Mouse (Mus musculus): ENCODE results near the gene Lmf1.

Lmf1 gene

DNA sequence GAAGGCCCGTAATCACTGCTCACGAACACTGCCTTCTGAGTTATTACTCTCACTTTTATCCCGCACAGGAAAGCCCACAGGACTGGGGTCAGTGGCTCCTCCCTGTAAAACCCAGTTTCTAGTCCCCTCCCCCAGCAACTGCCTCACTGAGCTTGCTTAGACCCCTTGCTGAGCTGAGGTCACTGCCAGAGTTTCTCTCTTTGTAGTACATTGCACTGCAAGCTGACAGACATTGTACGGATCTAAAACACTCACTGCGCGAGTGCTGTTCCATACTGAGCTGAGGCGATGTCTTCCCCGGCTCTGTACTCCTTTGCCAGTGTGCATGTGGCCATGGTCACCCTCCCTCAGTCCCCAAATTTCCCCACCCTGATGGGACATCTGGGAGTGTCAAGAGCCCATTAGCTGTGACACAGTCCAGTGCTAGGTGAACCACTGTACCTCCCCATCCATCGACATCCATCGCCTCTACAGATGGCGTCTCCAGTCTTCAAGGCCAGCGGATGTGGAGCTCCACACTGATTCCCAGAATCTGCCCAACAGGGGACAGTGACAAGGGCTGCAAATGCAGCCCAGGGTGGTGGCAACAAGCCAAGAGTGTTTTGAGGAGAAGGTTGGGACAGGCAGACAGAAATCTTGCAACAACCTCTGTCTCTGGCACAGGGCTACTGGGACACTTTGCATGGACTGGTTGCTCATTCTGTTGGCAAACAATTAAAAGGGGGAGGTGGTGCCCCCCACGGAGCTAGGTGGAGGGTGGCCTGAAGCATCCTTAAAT lies 64.8 kb downstream of the Lmf1 start:
- DNase-seq, result no peak

DNA sequence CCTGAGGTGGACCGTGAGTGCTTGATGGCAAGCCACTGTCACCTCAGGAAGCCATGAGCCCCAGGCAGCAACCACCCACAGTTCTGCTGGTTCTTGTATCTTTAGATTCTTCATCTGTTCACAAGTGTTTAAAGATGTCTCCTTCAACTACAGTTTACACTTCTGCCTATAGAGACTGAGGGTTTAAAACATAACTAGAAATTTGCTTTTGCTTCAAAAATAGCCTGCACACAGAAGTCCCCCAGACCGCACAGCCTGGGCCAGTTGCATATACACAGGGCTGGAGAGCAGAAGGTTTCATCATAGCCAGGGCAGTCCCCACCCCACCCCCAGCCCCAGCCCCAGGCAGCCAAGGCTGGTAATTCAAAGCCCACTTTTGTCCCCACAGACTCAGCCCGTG lies 65.9 kb downstream of the Lmf1 start:
- DNase-seq, result no peak

DNA sequence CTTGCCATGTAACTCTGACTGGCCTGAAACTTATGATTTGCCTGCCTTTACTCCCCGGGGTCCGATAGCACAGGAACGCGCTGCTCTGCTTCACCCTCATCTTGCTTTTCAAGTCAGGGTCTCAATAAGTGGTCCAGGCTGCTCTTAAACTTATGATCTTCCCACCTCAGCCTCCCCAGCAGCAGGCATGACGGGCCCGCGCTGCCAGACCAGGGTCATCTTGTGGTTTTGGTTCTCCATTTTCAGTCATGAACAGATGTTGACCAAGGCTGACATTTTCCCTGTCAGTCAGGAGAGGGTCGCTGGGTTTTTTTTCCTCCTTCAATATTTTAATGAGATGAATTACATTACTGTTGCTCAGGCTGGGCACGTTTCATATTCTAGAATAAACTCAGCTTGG lies 66.8 kb downstream of the Lmf1 start:
- DNase-seq, result no peak

DNA sequence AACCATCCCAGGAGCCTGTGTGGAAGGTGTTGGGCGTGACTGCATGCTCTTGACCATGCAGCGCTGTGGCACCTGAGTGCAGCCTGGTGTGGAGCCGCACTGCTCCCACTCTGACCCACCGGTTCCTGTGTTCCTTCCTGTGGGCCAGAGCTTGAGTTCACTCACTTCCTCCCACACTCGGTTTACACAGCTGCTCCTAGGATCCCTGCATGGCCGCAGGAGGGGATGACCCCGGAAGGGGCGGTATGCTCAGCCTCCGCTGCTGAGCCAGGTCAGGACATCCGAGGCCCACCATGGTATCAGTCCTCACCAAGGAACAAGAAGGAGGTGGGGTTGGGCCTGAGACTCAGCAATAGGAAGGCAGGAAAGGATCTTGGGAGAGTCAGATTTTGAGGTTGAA lies 69.0 kb downstream of the Lmf1 start:
- no peak for DNase-seq

DNA sequence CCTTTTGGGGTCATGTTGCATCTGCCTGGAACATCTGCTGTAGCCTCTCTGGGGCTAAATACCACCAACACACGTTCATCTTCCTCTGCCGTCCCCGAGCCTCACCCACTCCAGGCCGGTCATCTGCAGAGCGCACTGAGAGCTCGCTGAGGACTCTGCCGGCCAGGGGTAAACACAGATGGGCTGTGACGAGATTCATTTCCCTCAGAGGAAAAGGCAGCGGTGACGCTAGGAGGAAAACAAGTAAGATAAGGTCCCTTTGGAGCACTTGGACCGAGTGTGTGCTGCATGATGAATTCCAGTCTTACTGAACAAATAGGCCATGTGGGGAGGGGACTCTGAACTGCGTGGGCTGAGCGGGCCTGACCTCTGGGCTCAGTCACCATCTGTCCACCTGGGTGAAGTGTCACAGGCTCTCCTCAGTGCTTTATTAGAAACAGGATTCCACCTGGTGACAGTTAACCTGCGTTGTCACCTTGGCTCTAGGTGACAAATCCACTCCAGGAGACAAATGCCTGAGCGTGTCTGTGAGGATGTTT lies 69.9 kb downstream of the Lmf1 start:
- DNase-seq, result no peak

DNA sequence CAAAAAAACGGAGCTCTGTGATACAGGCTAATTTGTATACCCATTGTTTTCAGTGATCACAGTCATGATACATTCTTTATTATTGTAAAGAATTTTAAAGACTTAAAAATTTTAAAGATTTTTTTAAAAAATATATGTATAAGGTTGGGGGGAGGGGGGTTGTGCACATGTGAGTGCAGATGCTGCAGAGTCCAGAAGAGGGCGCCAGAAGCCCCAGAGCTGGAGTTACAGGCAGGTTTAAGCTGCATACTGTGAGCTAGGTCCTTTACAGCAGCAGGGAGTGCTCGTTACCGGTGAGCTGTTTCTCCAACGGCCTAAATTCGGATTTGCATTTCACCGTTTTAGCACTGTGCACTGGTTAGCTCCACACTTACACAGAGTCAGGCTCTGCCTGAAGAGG lies 71.8 kb downstream of the Lmf1 start:
- DNase-seq, result no peak

DNA sequence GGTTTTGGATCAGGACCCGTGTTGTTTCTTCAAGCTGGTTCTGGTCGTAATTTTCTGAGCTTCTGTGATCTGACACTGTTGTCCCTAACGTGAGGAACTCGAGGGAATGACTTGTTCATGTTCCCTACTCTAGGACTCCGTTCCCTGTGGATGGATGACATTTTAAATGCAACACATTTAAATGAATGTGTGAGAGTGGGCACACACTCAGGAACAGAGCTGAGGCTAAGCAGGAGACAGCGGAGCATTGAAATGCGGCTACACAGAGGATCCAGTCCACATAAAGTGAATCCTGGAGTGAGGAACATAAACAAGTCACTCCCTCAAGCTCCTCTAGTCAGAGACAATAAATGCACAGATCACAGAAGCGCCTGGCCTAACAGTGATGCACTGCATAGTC lies 73.4 kb downstream of the Lmf1 start:
- DNase-seq, result no peak

DNA sequence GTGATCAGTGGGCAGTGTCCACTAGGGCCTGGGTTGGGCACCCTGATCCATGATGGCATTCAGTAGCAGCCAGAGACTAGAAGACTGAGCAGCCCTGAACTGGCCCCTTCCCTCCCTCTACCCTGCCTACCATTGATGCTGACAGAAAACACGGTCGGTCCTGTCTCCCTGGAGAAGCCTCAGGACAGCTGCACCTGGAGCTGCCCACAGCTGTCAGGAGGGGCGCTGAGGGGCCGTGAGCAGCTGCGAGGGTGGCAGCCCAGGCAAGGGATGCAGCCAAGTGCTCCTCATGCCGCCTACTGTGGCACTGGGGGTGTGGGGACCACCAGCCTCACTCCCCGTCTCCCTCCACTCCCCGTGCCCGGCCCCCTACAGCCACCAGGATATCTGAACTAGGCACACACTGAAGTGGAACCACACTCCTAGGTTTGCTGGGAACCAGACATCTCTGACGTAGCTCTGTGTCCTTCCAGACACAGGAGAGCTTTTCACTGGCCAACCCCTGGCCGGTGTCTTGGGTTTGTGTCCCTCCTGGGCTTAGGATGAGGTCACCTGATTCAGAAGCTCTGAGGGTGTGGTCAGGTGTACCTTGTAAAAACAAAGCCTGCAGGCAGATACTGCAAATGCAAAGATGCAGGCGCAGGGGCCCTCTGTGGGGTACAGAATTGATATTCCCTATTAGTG lies 77.4 kb downstream of the Lmf1 start:
- DNase-seq, result no peak

DNA sequence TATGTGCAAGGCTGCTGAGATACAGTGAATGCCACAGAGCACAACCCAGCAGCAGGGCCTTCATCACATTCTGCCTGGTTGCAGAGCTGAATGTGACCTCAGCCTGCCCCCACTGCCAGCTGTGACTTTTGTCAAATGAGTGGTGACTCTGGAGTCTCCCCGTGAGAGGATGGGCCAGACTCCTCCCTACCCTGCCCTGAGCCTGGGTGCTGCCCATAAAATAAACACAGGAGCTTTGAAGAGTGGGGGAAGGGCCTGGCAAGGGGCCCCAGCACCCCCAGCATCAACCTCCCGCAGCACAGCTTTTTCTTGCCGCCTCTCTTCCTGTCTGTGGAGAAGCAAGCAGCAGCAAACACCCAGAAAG lies 77.9 kb downstream of the Lmf1 start:
- no peak for DNase-seq

DNA sequence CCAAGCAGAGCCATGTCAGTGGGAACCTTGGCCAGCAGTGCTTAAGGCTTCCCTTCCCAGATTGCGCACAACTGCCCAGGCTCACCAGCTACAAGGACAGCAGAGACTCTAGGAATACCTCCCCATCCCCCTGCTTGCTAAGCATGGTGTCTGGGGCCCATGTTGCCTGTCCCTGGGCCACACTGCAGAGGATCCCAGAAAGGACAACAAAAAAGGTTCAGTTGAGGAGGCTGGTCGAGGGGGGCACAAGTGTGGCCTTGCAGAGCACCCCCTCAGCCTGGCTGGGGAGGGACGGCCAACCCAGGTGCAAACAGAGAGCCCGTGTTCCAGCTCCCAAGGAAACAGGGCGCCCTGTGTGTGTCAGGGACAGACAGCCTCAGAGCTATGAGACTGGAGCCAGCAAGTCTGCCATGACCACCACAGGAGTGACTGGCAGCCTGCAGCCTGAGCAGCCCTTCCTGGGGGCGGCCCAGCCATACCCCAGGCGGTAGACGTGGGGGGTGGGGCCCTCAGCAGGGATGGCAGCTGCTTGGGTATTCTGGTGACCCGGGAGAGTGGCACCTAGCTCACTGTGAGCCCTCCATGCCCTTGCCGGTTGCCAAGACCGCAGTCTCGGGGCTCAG lies 84.4 kb downstream of the Lmf1 start:
- DNase-seq, result no peak

DNA sequence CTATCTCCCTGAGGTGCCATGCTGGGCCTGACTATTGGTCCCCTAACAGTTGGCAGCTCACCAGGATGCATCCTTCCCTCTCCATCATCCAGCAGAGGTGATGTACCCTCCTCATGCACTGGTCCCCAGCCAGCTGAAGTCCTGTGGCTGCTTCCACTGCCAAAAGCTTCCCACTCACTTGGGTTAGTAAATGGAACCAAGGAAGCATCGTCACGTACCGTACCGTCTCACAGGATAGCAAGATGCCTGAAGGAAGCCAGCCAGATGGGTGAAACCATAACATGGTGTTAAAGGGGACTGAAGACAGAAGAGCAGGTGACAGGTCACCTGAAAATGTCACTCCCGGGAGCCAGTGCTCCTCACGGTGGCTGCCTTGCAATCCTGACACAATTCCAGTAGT lies 86.6 kb downstream of the Lmf1 start:
- no peak for DNase-seq

DNA sequence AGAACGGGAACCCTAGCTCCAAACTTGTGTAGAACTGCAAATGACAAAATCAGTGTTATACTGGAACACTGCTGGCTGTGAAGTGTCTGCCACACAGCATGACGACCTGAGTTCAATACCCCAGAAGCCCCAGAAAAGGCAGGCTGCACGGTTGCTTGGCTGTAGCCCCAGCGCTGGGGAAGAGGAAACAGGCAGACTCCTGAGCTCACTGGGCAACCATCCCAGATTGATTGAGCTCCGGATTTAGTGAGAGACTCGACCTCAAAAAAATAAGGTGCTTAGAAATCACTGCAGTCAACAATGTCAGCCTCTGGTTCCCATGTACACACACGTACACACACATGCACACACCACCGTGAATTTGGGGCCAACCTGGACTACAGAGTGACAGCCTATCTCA lies 87.0 kb downstream of the Lmf1 start:
- no peak for DNase-seq

DNA sequence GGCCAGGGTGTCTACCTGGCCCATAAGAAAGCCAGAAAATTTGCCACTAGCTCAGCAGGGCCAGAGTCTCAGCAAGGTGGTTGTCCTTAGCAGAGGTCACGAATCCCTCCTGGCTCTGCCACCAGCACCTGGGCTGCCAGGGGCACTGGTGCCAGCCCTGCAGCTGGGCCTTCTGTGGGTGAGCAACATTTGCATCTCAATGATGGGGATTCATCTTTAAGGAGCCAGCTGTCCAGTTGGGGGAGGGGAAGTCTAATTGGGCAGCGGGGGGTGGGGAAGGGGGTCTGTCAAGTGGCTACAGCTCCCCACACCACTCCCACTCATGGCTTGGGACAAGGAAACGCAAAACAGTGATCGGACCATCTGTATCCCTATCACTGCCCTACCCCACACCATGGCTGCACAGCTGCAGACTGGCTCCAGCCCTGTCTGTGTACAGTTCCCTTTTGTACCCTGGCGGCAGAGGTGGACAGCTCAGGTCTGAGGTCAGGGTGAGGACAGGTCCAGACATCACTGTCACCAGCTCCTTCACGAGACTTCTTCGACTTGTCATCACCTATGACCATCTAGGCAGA lies 89.7 kb downstream of the Lmf1 start:
- no peak for DNase-seq

DNA sequence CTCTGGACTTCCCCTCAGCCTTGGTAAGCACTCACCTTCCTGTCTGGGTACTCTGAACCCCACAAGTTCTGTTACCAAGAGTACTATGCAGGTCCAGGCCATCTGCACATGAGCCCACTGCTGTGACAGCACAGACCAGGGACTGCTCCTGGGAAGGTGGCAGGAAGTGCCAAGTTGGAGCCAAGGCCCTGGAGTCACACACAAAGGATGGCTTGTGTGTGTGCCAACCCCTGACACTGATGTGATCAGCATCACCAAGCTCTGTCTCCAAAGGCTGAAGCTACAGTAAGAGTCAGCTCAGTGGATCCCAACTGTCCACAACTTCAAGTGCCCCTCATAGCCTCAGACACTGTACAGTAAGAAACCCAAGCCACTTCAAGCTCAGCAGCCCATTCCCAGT lies 94.1 kb downstream of the Lmf1 start:
- DNase-seq, result no peak

DNA sequence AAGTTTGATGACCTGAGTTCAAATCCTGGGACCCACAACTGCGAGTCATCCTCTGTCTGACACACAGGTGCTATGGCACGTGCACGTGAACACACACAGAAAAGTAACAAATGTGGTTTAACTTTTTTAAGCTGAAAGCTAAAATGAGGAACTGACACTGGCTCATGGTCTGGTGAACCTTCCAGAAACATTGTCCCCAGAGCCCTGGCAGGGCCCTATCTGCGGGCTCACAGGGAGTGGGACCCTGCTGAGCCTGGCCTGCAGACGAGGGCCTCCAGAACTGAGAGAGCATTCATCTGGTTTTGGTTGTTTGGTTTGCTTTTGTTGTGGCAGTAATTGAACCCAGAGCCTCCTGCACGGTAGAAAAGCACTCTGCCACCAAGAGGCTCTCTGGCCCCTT lies 99.1 kb downstream of the Lmf1 start:
- no peak for DNase-seq

DNA sequence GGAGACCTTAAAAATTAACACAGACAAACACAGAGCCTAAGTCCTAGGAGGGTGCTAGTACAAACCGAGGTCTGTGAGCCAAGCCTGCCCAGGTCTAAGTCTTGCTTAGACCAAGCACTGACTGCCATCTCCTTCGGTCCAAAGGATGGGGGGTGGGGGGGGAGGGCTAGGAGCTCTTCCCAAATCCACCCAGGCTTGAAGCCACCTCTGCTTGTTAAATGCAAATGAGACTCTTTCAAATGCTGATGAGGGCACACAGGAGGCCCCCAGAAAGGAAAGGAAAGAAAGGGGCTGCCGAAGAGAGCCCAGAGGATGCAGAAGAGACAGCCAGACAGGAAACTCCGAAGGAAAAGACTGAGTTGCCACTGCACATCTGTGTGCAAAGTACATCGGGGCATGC lies 100.9 kb downstream of the Lmf1 start:
- no peak for DNase-seq

DNA sequence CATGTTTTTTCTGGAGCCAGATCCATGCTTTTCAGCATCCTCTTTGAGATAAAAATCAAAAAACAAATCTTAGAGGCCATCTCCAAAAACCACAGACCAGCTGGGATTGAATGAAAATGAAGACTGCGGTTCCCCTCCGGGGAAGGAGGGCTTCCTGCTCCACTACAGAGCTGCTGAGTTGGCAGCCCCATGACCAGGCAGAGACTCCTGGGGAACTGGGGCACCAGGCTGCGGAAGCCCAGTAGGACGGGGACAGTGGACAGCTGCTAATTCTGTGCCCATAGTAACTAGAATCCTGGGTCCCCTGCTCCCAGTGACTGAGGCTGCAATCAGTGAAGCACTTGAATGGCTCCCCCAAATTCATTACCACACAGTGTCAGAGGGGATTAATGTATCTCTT lies 102.8 kb downstream of the Lmf1 start:
- no peak for DNase-seq

DNA sequence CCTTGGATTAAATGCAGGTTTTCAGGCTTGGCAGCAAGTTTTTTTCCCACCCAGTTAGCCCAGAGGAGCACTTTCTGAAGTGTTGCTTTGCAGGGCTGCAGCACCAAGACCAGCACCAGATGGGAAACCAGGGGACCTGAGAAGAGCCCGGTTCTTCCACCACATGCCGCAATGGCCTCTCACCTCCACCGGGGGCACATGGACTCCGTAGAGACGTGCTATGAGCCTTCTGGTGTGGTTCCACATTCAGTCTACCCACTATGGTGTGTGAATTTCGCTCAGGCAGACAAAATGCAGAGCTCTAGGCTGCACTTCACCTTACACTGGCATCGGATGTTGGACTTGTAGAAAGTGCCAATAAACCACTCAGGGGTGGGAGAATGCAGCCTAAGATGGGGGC lies 107.4 kb downstream of the Lmf1 start:
- DNase-seq, result no peak

DNA sequence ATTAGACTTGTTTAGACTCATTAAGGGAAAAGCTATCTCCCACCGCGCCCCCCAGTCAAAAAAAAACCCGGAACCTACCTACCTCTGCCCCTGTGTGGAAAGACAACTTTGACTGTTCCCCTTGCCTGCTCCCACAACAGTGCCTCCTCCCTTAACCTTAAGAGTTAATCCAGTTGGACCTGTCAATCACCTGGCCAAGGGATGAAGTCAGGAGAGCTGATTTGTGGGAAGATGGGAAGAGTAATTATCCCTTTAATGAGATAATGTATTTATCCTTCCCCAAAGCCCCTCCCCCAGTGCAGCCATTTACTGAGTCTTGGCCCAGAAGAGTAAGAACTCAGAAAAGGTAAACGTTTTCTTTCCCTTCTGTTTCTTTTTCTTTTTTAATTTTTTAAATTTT lies 110.0 kb downstream of the Lmf1 start:
- DNase-seq, result no peak

DNA sequence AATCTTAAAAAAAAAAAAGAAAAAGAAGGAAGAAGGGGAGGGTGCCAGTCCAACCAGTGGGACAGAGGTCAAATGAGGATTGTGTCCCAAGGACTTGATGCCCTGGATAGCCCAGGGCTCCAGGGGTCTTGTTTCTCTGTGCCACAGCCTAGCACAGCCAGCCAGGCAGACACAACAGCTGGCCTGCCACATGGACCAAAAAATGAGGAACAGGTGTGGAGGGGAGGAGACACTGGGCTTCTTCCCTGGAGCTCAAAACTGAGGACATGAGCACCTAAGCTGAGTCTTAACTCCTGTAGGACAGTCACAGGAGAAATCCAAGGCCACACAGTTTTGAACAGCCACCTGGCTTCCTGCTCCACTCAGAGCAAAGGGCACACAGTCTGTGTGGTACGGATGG lies 117.4 kb downstream of the Lmf1 start:
- no peak for DNase-seq

DNA sequence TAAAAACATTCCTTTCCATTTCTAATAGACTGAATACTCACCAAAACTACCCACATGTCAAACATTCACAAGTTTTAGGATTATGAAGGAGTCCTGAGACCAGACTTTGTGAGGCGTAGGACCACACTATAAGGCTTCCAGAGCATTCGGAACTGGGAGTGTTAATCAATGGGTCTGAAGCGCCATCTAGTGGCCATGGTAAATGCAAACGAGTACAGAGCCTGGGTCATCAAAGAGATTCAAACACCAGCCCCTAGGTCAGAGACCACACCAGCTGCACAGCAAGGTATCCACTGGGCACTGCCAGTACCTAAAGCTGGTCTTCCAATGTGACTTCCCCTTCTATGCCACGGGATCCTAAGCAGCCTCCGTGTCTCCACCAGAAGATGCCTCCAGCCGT lies 119.6 kb downstream of the Lmf1 start:
- peak; percentile 71 for DNase-seq

DNA sequence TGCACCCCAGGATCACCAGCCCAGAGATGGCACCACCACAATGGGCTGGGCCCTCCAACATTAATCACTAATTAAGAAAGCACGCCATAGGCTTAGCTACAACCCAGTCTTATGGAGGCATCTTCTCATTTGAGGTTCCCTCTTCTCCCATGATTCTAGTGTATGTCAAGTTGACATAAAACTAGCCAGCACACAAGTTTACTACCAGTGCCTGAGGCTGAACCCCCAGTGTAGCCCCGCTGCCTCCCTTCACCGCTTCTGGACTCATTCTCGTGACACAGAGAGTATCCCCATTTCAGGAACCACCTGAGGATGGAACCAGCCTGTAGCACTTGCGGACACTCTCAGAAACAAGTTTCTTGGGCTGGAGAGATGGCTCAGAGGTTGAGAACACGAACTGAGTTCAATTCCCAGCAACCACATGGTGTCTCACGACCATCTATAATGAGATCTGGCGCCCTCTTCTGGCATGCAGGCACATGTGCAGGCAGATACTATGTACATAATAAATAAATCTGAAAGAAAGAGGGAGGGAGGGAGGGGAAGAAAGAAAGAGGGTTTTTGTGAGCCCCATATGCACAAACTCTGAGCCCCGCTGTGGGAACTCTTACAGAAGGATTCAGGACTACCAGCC lies 122.1 kb downstream of the Lmf1 start:
- DNase-seq, result no peak

DNA sequence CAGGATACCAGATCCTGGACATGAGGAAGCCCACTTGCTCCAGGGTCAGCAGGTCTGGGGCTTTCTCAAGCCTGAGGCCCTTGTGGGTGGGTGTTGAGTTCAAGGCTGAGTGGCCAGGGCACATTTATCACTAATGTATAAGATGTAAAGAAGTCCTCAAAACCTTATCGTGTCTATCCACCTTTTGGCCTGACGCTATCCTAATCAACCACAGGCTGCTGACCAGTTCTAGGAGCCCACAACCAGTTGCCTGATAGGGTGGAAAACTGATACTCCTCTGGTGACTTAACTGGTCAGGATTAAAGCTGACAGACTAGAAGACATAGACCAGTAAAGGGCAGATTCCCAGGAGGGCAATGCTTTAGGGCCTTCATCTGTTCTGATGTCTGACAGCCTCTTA lies 131.1 kb downstream of the Lmf1 start:
- no peak for DNase-seq
